Mouse (Mus musculus) adrenal gland, adult 18-20 months (tissue): ENCODE data around the gene Wdr1. TPM values are rescaled to one million over a fixed set of nuclear protein-coding genes. Genes with fewer than 3 reads are reported as not detected.
"Not testable (repeated sequence)": the region's sequence is repeated elsewhere in the genome, so short reads cannot be mapped to it uniquely, and the experiment has no call there.

Experiments
- DNase-seq, 2 experiments: peaks; one replicate each; pipeline ENCODE4 v3.0.0; 2021 to 2022; ENCODE audit warnings: low spot score in 2 of 2
- long read RNA-seq, 2 experiments: library from polyadenylated mRNA; stranded (forward); transcript quantifications; one replicate each; pipeline ENCODE4 v2.0.0; 2021
- total RNA-seq, 2 experiments: library from RNA; stranded (reverse); gene quantifications; 1 replicate in 1 of 2; 2 replicates in 1 of 2; pipeline ENCODE4 v1.2.3; 2021

Wdr1 gene
- 100 to 1,000 TPM; 123 to 153 TPM for total RNA-seq
- long read RNA-seq, experiment 1, transcript Wdr1-205 (15 exons, 2,139 nt): minor isoform, 5 of 289 reads
- long read RNA-seq, experiment 1, transcript Wdr1-201 (15 exons, 3,089 nt): major isoform, 259 of 289 reads
- long read RNA-seq, experiment 1, partial matches to known transcripts: 7 of 289 reads
- long read RNA-seq, experiment 1, other reads (novel, unspliced or antisense): 17 of 289 reads
- long read RNA-seq, experiment 2, transcript Wdr1-201 (15 exons, 3,089 nt): major isoform, 366 of 390 reads
- long read RNA-seq, experiment 2, partial matches to known transcripts: 10 of 390 reads
- long read RNA-seq, experiment 2, other reads (novel, unspliced or antisense): 9 of 390 reads

- no peak for DNase-seq
These were observed at the start of gene Wdr1 for GRCm38 (mm10) chr5:38563121-38563520. Wdr1 (minus strand) TSS chr5:38563221.

DNA sequence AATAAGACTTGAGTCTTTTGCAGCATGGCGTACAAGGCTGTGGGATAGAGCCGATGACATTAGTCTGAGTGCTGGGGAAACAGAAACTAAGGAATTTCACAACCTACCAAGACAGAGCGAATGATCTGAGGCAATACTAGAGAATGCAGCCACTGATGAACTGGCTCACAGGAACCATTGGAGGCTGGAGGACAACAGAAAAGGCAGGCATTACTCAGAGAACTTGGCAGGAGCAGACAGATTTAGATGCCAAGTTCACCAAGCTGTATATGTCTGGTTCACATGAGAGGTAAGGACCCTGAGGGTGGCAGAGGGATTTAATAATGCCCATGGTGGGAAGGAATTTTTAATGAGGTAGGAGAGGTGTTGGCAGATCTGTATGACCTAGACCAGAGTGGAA lies 48.1 kb upstream of the Wdr1 start:
- peak in 1 of 2 experiments; percentile 7 for DNase-seq

DNA sequence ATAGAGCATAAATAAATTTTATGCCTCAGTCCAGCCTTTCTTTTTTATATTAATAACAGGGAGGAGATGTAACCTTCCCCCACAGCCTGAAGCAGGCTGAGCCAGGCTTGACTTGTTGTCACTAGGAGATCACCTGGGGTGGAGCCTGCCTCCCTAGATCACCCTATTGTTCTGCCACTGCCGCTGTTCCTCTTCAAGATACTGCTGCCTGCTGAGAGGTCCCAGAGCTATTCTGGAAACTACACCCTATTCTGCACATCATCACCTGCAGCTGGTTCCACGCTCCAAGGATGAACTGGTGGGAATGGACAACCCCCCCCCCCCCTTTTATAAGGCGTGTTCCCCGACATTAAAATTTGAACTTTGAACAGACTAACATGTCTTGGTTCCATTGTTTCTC lies 45.2 kb upstream of the Wdr1 start:
- DNase-seq: not testable (repeated sequence)

DNA sequence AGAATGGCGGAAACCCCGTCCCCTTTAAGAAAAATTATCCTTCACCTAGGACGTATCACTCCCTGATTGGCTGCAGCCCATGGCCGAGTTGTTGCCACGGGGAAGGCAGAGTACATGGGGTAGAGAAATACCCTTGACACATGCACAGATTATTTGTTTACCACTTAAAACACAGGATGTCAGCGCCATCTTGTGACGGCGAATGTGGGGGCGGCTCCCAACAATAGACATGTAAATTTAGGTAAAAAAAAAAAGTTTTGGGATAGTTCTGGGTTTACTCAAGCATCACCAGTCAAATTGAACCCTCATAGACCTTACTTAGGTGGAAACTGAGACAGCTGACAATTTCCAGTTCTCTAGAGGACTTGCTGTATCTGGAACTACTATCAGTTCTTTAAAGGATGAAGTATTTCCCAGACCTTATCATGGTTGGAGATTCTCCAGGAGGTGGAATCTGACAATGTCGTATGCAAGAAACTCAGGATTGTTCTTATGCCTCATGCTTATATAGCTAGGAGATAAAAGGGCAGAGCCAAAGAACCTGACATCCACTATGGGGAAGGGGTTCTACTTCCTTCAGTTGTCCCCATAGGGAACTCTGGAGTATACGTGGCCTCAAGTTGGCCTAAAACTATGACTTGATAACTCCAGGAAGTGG lies 35.8 kb upstream of the Wdr1 start:
- DNase-seq: no peak

GRCm38 (mm10) chr5:38588924-38589323 lies 25.9 kb upstream of the Wdr1 start:
- DNase-seq: no peak

DNA sequence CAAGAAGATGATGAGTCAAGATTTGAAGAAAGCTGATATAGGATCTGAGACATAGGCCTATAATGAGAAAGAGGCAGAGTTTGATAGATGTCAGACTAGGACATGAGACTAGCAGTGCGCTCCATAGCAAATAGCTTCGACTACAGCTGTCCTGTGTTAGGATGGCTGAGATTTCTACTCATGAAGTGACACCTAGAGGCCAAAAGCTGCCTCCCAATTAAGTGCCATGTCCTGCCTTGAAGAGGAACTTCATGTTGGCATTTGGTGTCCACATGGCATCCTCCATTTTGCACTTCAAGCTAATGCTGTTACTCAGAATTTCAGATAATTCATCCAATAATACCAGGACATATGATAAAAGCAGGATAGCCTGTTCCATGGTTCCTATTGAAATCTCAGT lies 22.4 kb upstream of the Wdr1 start:
- no peak for DNase-seq

DNA sequence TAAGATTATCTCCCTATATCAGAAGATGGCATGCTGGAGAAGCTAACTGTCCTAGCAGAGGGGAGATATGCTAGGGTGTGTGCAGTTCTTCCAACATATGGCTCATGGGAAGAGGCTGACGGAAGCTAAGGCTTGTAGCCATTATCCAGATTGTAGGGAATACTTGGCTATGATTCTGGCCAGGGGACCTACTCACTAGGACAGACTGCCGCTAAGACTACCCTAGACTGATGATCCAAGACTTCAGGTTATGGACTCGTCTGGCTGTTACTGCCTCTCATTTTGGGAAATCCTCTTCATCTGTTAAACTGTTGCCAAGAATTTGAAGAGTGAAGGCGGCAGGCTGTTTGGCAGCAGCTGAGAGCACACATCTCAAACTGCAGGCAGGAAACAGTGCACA lies 20.0 kb upstream of the Wdr1 start:
- no peak for DNase-seq

DNA sequence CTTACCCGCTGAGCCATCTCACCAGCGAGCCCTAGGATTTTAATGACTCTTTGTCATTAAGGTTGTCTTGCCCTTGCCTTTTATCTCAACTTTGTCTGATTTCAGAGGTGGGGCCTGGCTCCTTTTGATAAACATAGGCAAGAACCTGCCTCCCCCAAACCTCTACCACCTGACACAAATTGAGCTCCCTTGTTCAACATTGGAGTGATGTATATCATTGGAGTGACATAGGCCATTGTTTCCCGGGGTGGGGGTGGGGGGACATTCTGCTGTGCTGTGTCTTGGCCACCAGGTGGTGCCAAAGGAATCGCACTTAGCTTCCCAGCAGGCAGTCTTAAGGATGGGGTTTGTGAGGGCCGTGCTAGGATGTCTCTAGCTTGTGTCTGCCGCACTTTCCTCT lies 17.7 kb upstream of the Wdr1 start:
- peak; percentile 26 to 31 for DNase-seq

GRCm38 (mm10) chr5:38570876-38571275 lies 7.9 kb upstream of the Wdr1 start:
- DNase-seq: no peak

DNA sequence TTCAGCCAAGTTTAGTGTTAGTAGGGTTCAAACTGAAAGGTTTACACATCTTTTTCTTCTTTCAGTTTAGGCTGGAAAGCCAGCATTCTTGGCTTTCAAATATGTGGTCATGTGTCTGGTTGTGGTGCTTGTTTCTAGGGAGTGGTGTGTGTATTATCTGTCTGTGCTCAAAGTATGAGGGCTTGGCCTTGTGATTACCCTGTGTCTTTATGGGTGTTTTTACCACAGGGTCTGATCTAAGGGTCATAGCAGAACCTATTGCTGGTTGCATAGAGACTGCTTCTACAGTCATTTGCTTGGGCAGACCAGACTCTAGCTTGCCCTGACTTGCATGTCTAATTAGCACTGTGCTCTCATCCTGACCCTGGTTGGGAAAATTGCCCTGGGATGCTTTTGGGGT lies 5.6 kb upstream of the Wdr1 start:
- DNase-seq: no peak

GRCm38 (mm10) chr5:38564831-38565230 lies 1.8 kb upstream of the Wdr1 start:
- no peak for DNase-seq

- peak; percentile 100 for DNase-seq
These were observed 1.5 kb downstream of the Wdr1 start for GRCm38 (mm10) chr5:38561426-38562024.

DNA sequence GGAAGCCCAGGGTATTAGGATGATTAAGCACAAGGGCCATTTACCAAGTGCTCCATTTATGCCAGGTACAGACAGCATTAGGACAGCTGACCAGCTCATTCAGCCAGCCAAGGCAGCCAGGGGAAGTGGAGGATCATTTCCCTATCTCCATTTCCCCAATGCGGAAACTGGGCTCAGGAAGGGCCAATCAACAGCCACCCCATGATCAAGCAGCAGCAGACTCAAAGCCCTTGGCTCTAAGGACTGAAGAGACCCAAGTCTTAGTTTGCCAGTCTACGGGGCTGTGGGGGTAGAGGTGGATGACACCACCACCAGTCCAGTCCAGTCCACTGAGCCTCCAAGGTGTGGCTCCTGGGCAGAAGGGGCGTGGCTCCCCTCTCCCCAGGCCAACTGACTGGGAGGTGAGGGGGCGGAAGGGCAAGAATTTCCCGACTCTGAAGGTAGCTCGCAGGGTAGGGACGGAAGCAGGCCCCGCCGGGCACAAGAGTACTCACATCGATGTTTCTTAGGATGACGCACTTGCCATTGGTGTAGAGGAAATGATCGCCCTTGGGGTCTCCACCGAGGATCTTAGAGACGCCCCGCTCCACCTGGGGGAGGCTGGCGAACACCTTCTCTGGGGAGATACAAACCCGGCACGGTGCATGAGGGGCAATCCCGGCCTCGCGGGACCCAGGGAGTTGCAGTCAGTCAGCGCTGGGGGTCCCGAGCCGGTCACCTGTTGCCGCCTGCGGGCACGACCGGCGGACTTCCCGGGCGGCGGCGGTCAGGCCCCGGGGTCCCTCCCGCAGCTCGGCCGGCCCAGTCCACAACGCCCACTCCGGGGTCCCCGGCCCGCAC lies 2.2 kb downstream of the Wdr1 start:
- DNase-seq: peak; percentile 45 to 47

GRCm38 (mm10) chr5:38558831-38559230 lies 4.2 kb downstream of the Wdr1 start:
- DNase-seq: no peak

- DNase-seq: no peak
These were observed 5.2 kb downstream of the Wdr1 start for GRCm38 (mm10) chr5:38557811-38558210.

- no peak for DNase-seq
These were observed 6.6 kb downstream of the Wdr1 start for GRCm38 (mm10) chr5:38556406-38556805.

GRCm38 (mm10) chr5:38553953-38554352 lies 9.1 kb downstream of the Wdr1 start:
- DNase-seq: peak in 1 of 2 experiments; percentile 26

GRCm38 (mm10) chr5:38553491-38553890 lies 9.5 kb downstream of the Wdr1 start:
- DNase-seq: no peak

GRCm38 (mm10) chr5:38552615-38553014 lies 10.4 kb downstream of the Wdr1 start:
- DNase-seq: no peak

GRCm38 (mm10) chr5:38550221-38550768 lies 12.7 kb downstream of the Wdr1 start:
- DNase-seq: no peak

DNA sequence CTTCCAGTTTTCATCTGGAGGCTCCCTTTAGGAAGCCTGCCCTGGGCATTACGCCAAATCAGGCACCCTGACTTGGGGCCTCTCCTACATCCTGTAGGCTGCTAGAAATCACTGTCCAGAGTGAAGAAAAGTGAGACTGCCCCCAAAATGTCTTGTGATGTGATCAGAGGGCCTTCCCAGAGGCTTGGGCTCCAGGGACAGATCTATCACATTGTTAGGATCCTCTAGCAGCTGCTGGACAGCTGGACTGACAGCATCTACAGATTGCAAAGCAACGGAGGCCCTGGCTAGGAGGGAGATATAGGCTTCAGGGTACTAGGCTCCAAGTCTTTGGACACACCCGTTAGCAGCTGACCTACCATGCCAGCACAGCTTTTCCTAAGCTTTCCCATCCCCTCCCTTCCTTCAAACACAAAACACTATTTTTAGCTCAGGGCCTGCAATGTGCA lies 13.5 kb downstream of the Wdr1 start:
- DNase-seq: no peak
